Mouse (Mus musculus): Measurements from ENCODE around the gene Scarb2. TPM values are rescaled to one million over a fixed set of nuclear protein-coding genes. Genes with fewer than 3 reads are reported as not detected.

The Scarb2 gene
- total RNA-seq, 2 experiments from 2014 or later: 7.9 to 15.9 TPM

GRCm38 (mm10) chr5:92445016-92445415, 61.6 kb downstream of the Scarb2 start:
- ATAC-seq (replicated peaks; ENCODE audit: low FRiP score, poor library complexity, severe bottlenecking): no peak

GRCm38 (mm10) chr5:92442914-92443313, 63.7 kb downstream of the Scarb2 start:
- no peak for ATAC-seq (replicated peaks; ENCODE audit: low FRiP score, poor library complexity, severe bottlenecking)

- no peak for ATAC-seq (replicated peaks; ENCODE audit: low FRiP score, poor library complexity, severe bottlenecking)
These were observed 65.1 kb downstream of the Scarb2 start for GRCm38 (mm10) chr5:92441494-92441893.

DNA sequence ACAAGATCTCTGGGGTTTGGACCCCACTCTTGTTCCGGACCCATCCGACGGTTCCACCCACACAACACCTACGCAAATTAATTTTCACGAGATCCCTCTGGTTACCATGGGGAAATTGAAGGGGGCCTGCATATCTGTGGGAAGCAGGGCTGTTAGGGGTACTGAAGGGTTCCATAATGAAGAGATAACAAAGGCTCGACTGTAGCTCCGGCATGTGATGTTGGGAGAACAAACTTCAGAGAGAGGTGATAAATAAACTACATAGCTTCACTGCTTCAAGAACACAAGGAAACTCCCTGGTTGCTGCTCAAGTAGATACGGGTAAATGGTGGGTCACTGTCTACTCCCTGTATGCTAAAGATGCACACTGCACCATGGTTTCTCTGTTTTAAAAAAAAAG, 68.1 kb downstream of the Scarb2 start:
- ATAC-seq (replicated peaks; ENCODE audit: low FRiP score, poor library complexity, severe bottlenecking): no peak

- peak; percentile 96 for ATAC-seq (replicated peaks; ENCODE audit: low FRiP score, poor library complexity, severe bottlenecking)
These were observed 71.5 kb downstream of the Scarb2 start, which contains the start of gene Nup54 for GRCm38 (mm10) chr5:92435025-92435584. Gene Nup54 (minus strand): TSS chr5:92435219.

DNA sequence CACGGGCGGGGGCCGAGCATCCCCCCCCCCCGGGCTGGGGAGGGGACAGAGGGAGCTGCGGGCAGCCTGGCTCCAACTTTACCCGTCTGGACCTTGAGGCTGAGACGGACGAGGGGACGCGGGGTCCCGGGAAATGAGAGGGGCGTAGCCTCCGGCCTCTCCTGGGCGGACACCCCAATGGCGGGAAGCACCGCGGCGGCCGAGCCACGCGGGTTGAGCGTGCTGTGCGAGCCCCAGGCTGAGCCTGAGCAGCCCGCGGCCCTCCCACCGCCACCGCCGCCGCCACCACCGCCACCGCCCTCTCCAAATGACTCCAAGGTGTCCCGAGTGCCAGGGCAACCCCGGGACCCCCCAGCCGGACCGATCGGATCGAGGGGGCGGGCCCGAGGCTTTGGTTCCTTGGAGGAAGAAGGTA, 72.1 kb downstream of the Scarb2 start:
- ATAC-seq (replicated peaks; ENCODE audit: low FRiP score, poor library complexity, severe bottlenecking): peak; percentile 59

- ATAC-seq (replicated peaks; ENCODE audit: low FRiP score, poor library complexity, severe bottlenecking): no peak
These were observed 72.6 kb downstream of the Scarb2 start for GRCm38 (mm10) chr5:92434070-92434469.

DNA sequence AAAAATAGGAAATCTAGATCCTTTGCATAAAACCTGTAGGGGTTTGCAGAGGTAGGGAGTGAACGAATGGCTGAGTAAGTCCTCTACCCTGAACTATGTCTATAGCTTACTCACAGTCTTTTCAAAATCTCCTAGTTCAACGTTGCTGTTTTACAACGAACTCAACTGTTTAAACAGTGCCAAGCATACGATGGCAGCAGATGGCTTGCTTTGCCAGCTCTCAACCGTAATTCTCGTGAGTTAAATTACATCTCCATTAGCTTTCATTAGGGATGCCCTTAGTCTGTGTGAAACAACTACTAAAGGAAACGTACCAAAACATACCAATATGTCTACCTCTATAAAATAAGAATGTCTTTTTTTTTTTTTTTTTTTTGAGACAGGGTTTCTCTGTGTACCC, 75.0 kb downstream of the Scarb2 start:
- no peak for ATAC-seq (replicated peaks; ENCODE audit: low FRiP score, poor library complexity, severe bottlenecking)

GRCm38 (mm10) chr5:92430723-92431122, 75.9 kb downstream of the Scarb2 start:
- ATAC-seq (replicated peaks; ENCODE audit: low FRiP score, poor library complexity, severe bottlenecking): no peak

DNA sequence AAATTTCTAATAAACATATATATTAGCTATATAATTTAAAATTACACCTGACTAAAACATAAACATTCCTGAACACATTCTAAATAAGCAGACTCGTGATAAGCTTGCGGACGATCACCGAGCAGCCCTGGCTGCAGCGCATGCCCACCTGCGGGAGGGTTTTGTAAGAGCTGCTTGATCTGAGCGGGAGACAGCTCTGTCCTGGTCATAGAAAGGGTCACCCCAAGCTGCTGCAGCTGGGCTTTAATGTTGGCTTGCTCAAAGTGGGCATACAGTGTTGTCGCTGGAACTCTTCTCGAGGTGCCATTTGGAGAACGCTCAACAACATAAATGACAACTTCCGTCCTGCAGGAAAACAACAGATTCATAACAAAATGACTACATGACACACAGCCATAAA, 82.5 kb downstream of the Scarb2 start:
- ATAC-seq (replicated peaks; ENCODE audit: low FRiP score, poor library complexity, severe bottlenecking): no peak

- no peak for ATAC-seq (replicated peaks; ENCODE audit: low FRiP score, poor library complexity, severe bottlenecking)
These were observed 92.7 kb downstream of the Scarb2 start for GRCm38 (mm10) chr5:92413982-92414375.

- no peak for ATAC-seq (replicated peaks; ENCODE audit: low FRiP score, poor library complexity, severe bottlenecking)
These were observed 93.2 kb downstream of the Scarb2 start for GRCm38 (mm10) chr5:92413271-92413981.

DNA sequence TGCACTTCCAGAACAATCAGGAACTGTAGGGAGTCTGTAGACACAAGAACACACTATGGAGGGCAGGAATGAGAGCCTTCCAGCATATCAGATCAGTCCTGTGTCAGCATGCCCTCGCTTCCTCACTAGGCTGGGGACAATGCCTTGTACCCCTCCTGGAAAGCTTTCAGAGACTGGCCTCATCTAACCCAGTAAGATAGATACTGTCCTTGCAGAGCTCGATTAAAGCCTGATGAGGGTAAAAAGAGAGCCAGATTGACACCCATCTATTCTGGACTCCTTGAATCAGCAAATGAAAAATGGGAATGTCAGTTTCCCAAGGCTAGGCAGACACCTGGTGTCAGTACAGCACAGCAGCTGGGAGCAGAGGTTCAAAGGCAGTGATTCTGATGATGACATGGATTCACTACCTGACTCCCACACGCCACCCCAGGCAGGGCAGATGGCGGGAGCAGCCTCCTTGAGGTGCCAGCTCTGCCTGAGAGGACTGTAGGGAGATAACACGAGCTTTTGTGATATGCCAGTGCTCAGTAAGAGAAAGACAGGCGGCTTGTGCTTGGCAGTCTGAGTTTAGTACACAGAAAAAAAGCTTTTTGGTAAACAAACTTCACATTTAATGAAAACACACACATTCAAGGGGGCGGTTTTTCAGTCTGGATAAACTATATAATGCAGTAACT, 95.0 kb downstream of the Scarb2 start:
- no peak for ATAC-seq (replicated peaks; ENCODE audit: low FRiP score, poor library complexity, severe bottlenecking)

DNA sequence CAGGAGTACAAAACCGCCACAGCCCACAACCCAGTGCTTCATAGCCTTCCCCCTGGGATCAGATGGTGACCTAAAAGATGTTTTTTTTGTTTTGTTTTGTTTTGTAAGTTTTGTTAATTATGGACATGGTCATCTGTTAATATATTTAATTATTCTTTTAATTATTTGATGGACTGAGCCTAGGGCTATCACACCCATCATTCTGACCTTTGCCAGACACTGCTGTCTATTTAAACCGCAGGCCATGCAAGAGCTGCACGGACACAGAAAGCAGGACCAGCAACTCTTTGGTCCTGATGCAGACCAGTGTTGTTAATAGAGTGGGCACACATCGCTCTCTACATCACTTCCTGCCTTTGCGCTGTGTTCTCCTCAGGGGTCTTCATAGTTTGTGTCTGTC, 96.1 kb downstream of the Scarb2 start:
- ATAC-seq (replicated peaks; ENCODE audit: low FRiP score, poor library complexity, severe bottlenecking): no peak

- no peak for ATAC-seq (replicated peaks; ENCODE audit: low FRiP score, poor library complexity, severe bottlenecking)
These were observed 97.1 kb downstream of the Scarb2 start for GRCm38 (mm10) chr5:92409361-92410155.

GRCm38 (mm10) chr5:92404400-92404678, 102.3 kb downstream of the Scarb2 start:
- ATAC-seq (replicated peaks; ENCODE audit: low FRiP score, poor library complexity, severe bottlenecking): no peak

DNA sequence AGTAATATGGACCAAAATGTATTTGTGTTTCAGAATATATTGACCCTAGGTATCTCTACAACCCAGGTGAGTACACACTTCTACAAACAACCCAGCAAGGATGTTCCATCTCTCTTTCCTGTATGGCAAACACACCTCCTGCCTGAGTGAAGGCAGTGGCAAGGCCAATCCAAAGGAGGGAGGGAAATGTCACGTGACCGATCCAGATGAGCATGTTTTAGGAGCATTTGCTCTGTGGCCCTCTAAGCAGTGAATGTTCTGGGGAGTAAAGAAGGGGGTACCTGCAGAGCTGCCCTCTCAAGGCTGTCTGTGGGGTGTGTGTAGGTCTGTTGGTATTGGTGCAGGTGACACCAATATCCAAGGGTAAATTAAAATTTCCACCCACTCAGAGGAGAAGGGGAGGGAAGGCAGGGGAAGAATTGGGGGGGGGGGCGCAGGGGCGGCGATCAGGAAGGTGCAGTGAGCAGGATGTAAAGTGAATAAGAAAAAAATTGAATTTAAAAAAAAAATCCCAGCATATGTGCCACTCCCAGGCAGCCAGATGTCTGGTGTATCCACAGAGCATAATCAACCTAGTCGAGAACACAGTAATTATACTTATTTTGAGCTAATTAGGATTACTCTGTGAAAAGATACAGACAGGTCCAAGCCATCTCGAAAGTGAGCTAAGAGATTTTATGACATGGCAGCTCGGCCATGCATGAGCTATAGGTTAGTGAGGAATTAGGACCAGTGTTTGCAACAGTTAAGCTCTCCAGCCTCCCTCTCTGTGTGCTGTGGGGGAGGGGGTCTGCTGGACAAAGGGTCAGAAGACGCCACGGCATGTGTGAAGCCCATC, 102.9 kb downstream of the Scarb2 start:
- ATAC-seq (replicated peaks; ENCODE audit: low FRiP score, poor library complexity, severe bottlenecking): no peak

DNA sequence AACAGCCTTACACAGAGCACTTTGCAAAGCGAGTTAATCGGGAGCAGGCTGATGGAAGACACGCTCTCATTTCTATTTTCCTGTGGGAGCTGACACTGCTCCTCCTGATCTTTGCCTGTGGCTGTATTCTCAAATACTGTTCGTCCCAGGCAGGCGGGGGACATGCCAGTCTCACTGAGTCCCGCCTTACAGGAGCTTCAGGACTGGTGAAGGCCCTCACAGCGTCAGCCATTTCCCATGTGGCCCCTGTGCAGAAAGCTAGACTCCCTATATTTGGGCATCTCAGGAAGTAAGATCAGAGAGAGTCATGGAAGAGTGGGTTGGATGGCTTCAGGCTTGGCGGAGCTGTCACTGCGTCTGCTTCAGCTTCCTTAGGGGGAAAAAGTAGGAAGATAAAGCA, 103.8 kb downstream of the Scarb2 start:
- no peak for ATAC-seq (replicated peaks; ENCODE audit: low FRiP score, poor library complexity, severe bottlenecking)

DNA sequence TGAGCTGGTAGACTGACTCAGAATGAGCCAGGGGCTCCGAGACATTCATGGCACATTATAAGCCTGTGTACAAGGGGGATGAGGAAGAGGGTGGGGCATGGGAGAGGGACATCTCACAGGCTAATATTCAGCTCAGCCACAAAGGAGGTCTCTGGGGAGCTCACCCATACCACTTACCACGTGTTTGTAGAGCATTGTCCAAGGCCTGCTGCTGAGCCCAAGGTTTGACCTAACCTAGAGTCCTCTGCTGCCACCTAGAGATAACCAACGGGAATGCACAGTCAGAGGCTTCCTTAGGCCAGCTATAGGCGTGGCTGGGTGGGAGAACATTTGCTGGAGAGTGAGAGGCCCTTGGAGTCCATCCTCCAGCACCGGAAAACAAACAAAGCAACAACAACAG, 108.5 kb downstream of the Scarb2 start:
- ATAC-seq (replicated peaks; ENCODE audit: low FRiP score, poor library complexity, severe bottlenecking): peak; percentile 94

DNA sequence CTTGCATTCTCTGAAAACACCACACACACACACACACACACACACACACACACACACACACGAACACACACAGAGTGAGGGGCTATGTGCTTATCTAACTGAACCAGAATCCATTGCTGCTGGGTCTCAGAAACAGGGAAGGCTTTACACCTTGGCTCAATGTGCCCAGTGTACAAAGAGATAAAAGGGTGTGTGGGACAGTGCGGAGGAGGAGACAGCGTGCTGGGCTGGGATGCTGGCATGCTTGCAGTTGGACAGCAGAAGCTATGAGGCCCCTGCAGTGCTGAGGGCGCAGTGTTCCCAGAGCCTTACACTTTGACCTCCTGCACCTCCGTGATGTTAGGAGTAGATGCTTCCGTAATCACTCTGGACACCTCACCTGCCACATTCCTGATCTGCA, 110.2 kb downstream of the Scarb2 start:
- ATAC-seq (replicated peaks; ENCODE audit: low FRiP score, poor library complexity, severe bottlenecking): peak; percentile 24; the same call in 1 of the 2 replicates

All from erythroblast, adult 5-6 weeks (primary cell).